Mouse (Mus musculus): ENCODE results near the gene Nme4. TPM values are rescaled to one million over a fixed set of nuclear protein-coding genes. Genes with fewer than 3 reads are reported as not detected.
A peak's percentile ranks its signal among the peaks of the same experiment; 100 is the strongest.

Gene Nme4
- total RNA-seq, 2 experiments from 2014 or later: 41.2 to 75.1 TPM

GRCm38 (mm10) chr17:26068831-26069739 lies 26.3 kb downstream of the Nme4 start, which contains the start of gene Rab11fip3:
Gene Rab11fip3 (minus strand): TSS chr17:26069555.
- ATAC-seq (replicated peaks; ENCODE audit: poor library complexity, severe bottlenecking): peak; percentile 77

- peak; percentile 30; the same call in 1 of the 2 replicates for ATAC-seq (replicated peaks; ENCODE audit: poor library complexity, severe bottlenecking)
These were observed 27.2 kb downstream of the Nme4 start for GRCm38 (mm10) chr17:26068024-26068830.

GRCm38 (mm10) chr17:26066488-26067020 lies 28.8 kb downstream of the Nme4 start:
- no peak for ATAC-seq (replicated peaks; ENCODE audit: poor library complexity, severe bottlenecking)

- no peak for ATAC-seq (replicated peaks; ENCODE audit: poor library complexity, severe bottlenecking)
These were observed 30.5 kb downstream of the Nme4 start for GRCm38 (mm10) chr17:26064916-26065315.

GRCm38 (mm10) chr17:26057787-26058567 lies 37.4 kb downstream of the Nme4 start:
- ATAC-seq (replicated peaks; ENCODE audit: poor library complexity, severe bottlenecking): no peak

- ATAC-seq (replicated peaks; ENCODE audit: poor library complexity, severe bottlenecking): no peak
These were observed 38.1 kb downstream of the Nme4 start for GRCm38 (mm10) chr17:26057278-26057677.

- ATAC-seq (replicated peaks; ENCODE audit: poor library complexity, severe bottlenecking): no peak
These were observed 40.2 kb downstream of the Nme4 start for GRCm38 (mm10) chr17:26055164-26055563.

- ATAC-seq (replicated peaks; ENCODE audit: poor library complexity, severe bottlenecking): no peak
These were observed 41.1 kb downstream of the Nme4 start for GRCm38 (mm10) chr17:26054133-26054845.

GRCm38 (mm10) chr17:26052706-26053105 lies 42.7 kb downstream of the Nme4 start:
- ATAC-seq (replicated peaks; ENCODE audit: poor library complexity, severe bottlenecking): no peak

GRCm38 (mm10) chr17:26052074-26052473 lies 43.3 kb downstream of the Nme4 start:
- no peak for ATAC-seq (replicated peaks; ENCODE audit: poor library complexity, severe bottlenecking)

GRCm38 (mm10) chr17:26048118-26048517 lies 47.3 kb downstream of the Nme4 start:
- ATAC-seq (replicated peaks; ENCODE audit: poor library complexity, severe bottlenecking): no peak

GRCm38 (mm10) chr17:26046253-26046997 lies 49.0 kb downstream of the Nme4 start:
- no peak for ATAC-seq (replicated peaks; ENCODE audit: poor library complexity, severe bottlenecking)

- no peak for ATAC-seq (replicated peaks; ENCODE audit: poor library complexity, severe bottlenecking)
These were observed 50.1 kb downstream of the Nme4 start for GRCm38 (mm10) chr17:26045285-26045684.

GRCm38 (mm10) chr17:26043249-26043636 lies 52.2 kb downstream of the Nme4 start:
- no peak for ATAC-seq (replicated peaks; ENCODE audit: poor library complexity, severe bottlenecking)

- ATAC-seq (replicated peaks; ENCODE audit: poor library complexity, severe bottlenecking): no peak
These were observed 52.7 kb downstream of the Nme4 start for GRCm38 (mm10) chr17:26042599-26043248.
